Mouse (Mus musculus) spleen, embryonic (tissue): ENCODE results near the gene Samd1.

Source experiments
- CTCF ChIA-PET: fragments of 350-600 bp; sonication (Branson Sonifier 250); formaldehyde crosslinking; loops from one replicate; lab custom pipeline; 2022; lab: Charles Lee

Gene Samd1

GRCm38 (mm10) chr8:84010625-84011611 is 13.4 kb downstream of the Samd1 start:
- CTCF ChIA-PET: interaction anchor here (0.6 to 1.1 kb wide), 3 partner anchors 8 to 117 kb away, joined by 3 to 5 read pairs (median 3); no protein-coding TSS in a partner anchor

GRCm38 (mm10) chr8:84011705-84012498 is 14.4 kb downstream of the Samd1 start, which contains the start of gene 2210011C24Rik:
Gene 2210011C24Rik (minus strand): TSS chr8:84012171.
- CTCF ChIA-PET: interaction anchor here (0.8 kb wide), 1 partner anchor 42 kb away, joined by 3 read pairs; no protein-coding TSS in a partner anchor

GRCm38 (mm10) chr8:84012499-84013165 is 15.2 kb downstream of the Samd1 start:
- CTCF ChIA-PET: interaction anchor here (0.8 kb wide), 1 partner anchor 43 kb away, joined by 3 read pairs; no protein-coding TSS in a partner anchor

GRCm38 (mm10) chr8:84015833-84016232 is 18.4 kb downstream of the Samd1 start:
- CTCF ChIA-PET: no interaction called here

- CTCF ChIA-PET: no interaction called here
These were observed 22.3 kb downstream of the Samd1 start for GRCm38 (mm10) chr8:84019738-84020137.

GRCm38 (mm10) chr8:84021096-84021495 is 23.6 kb downstream of the Samd1 start, which contains the start of gene Palm3:
Gene Palm3 (plus strand): TSS chr8:84021471.
- CTCF ChIA-PET: no interaction called here

GRCm38 (mm10) chr8:84021569-84021968 is 24.1 kb downstream of the Samd1 start:
- CTCF ChIA-PET: no interaction called here

GRCm38 (mm10) chr8:84023085-84023484 is 25.6 kb downstream of the Samd1 start:
- CTCF ChIA-PET: no interaction called here

- CTCF ChIA-PET: interaction anchor here (0.6 kb wide), 1 partner anchor 16 kb away, joined by 8 read pairs; no protein-coding TSS in a partner anchor
These were observed 26.2 kb downstream of the Samd1 start for GRCm38 (mm10) chr8:84023631-84024030.

- CTCF ChIA-PET: interaction anchor here (0.7 kb wide), 1 partner anchor 1011 kb away, joined by 6 read pairs; no protein-coding TSS in a partner anchor
These were observed 26.7 kb downstream of the Samd1 start for GRCm38 (mm10) chr8:84024171-84024570.

- CTCF ChIA-PET: interaction anchor here (0.6 kb wide), 1 partner anchor 161 kb away, joined by 5 read pairs; no protein-coding TSS in a partner anchor
These were observed 28.4 kb downstream of the Samd1 start for GRCm38 (mm10) chr8:84025863-84026262.

- CTCF ChIA-PET: no interaction called here
These were observed 30.0 kb downstream of the Samd1 start for GRCm38 (mm10) chr8:84027449-84027848.

GRCm38 (mm10) chr8:84029272-84029671 is 31.8 kb downstream of the Samd1 start:
- CTCF ChIA-PET: no interaction called here

- CTCF ChIA-PET: no interaction called here
These were observed 35.3 kb downstream of the Samd1 start for GRCm38 (mm10) chr8:84032777-84033176.

GRCm38 (mm10) chr8:84038015-84038414 is 40.5 kb downstream of the Samd1 start:
- CTCF ChIA-PET: no interaction called here

- CTCF ChIA-PET: interaction anchor here (0.7 to 1.4 kb wide), 5 partner anchors 8 to 159 kb away, joined by 3 to 5 read pairs (median 3); no protein-coding TSS in a partner anchor
These were observed 41.6 kb downstream of the Samd1 start for GRCm38 (mm10) chr8:84039050-84039449.

GRCm38 (mm10) chr8:84042066-84042947 is 44.8 kb downstream of the Samd1 start, which contains the start of gene Il27ra:
Gene Il27ra (minus strand): TSS chr8:84042589.
- CTCF ChIA-PET: interaction anchor here (0.5 kb wide), 1 partner anchor 89 kb away, joined by 26 read pairs; no protein-coding TSS in a partner anchor

- CTCF ChIA-PET: interaction anchor here (1.0 kb wide), 1 partner anchor 61 kb away, joined by 3 read pairs; no protein-coding TSS in a partner anchor
These were observed 45.5 kb downstream of the Samd1 start for GRCm38 (mm10) chr8:84042948-84043342.

GRCm38 (mm10) chr8:84044103-84044502 is 46.6 kb downstream of the Samd1 start:
- CTCF ChIA-PET: no interaction called here
